Mouse (Mus musculus): ENCODE data around the gene 2610008E11Rik.
A peak's percentile ranks its signal among the peaks of the same experiment; 100 is the strongest.
"Not testable (repeated sequence)": the region's sequence is repeated elsewhere in the genome, so short reads cannot be mapped to it uniquely, and the experiment has no call there.

Gene 2610008E11Rik

GRCm38 (mm10) chr10:79097161-79097754 is at the start of gene 2610008E11Rik:
TSS of gene 2610008E11Rik (minus strand) at chr10:79097600.
- peak; percentile 89 for DNase-seq

- peak; percentile 35 for DNase-seq
Observed at GRCm38 (mm10) chr10:79116125-79116849, 18.9 kb upstream of the 2610008E11Rik start.

GRCm38 (mm10) chr10:79115085-79115484 is 17.7 kb upstream of the 2610008E11Rik start:
- no peak for DNase-seq

GRCm38 (mm10) chr10:79110482-79110881 is 13.1 kb upstream of the 2610008E11Rik start:
- DNase-seq, result no peak

- DNase-seq, result no peak
Observed at GRCm38 (mm10) chr10:79109156-79109555, 11.8 kb upstream of the 2610008E11Rik start.

- DNase-seq, result no peak
Observed at GRCm38 (mm10) chr10:79107531-79107930, 10.1 kb upstream of the 2610008E11Rik start.

GRCm38 (mm10) chr10:79106325-79107282 is 9.2 kb upstream of the 2610008E11Rik start:
- no peak for DNase-seq

GRCm38 (mm10) chr10:79096706-79097105 is 694 bp downstream of the 2610008E11Rik start:
- DNase-seq, result no peak

- no peak for DNase-seq
Observed at GRCm38 (mm10) chr10:79091731-79092130, 5.7 kb downstream of the 2610008E11Rik start.

- DNase-seq, result no peak
Observed at GRCm38 (mm10) chr10:79089000-79089399, 8.4 kb downstream of the 2610008E11Rik start.

- DNase-seq, result no peak
Observed at GRCm38 (mm10) chr10:79086577-79086976, 10.8 kb downstream of the 2610008E11Rik start.

GRCm38 (mm10) chr10:79057370-79057769 is 40.0 kb downstream of the 2610008E11Rik start:
- DNase-seq, result peak; percentile 4

- not testable (repeated sequence) for DNase-seq
Observed at GRCm38 (mm10) chr10:79042457-79042856, 54.9 kb downstream of the 2610008E11Rik start.

- no peak for DNase-seq
Observed at GRCm38 (mm10) chr10:79028441-79028840, 69.0 kb downstream of the 2610008E11Rik start, which contains the start of gene Olfr57. TSS of gene Olfr57 (plus strand) at chr10:79028741.
